Mouse (Mus musculus) left cerebral cortex, postnatal 36 days (tissue): ENCODE results near the gene Sf3b3. TPM values are rescaled to one million over a fixed set of nuclear protein-coding genes. Genes with fewer than 3 reads are reported as not detected.
"Not testable (repeated sequence)": the region's sequence is repeated elsewhere in the genome, so short reads cannot be mapped to it uniquely, and the experiment has no call there.

ENCODE experiments used
- DNase-seq, 2 experiments: peaks; one replicate each; pipeline ENCODE4 v3.0.0; 2021 to 2022; ENCODE audit warnings: low spot score in 2 of 2, mixed read lengths in 1 of 2
- intact Hi-C: fragments of 180-260 bp; cut with DNase I; formaldehyde crosslinking; loops from one replicate; pipeline ENCODE4 v1.15.1; 2025
- total RNA-seq, 2 experiments: library from RNA; stranded (reverse); gene quantifications; 2 replicates each; pipeline ENCODE4 v1.2.3; 2021

The Sf3b3 gene
- total RNA-seq, 2 experiments from 2014 or later = 57.9 to 65.3 TPM

- intact Hi-C loops = not testable (repeated sequence)
Observed at GRCm38 (mm10) chr8:110786501-110786900, 60.1 kb downstream of the Sf3b3 start.

GRCm38 (mm10) chr8:110785366-110785765 lies 61.2 kb downstream of the Sf3b3 start:
- intact Hi-C loops = no loop called here
- DNase-seq = no peak

More at GRCm38 (mm10) chr8:110786501-110786900, 60.1 kb downstream of the Sf3b3 start:
- not testable (repeated sequence) for DNase-seq

- no peak for DNase-seq
- intact Hi-C loops = no loop called here
Observed at GRCm38 (mm10) chr8:110779924-110780718, 66.5 kb downstream of the Sf3b3 start.

GRCm38 (mm10) chr8:110776335-110776734 lies 70.3 kb downstream of the Sf3b3 start:
- intact Hi-C loops = no loop called here
- DNase-seq = no peak

- intact Hi-C loops = no loop called here
- DNase-seq = no peak
Observed at GRCm38 (mm10) chr8:110775721-110776120, 70.9 kb downstream of the Sf3b3 start.

GRCm38 (mm10) chr8:110775316-110775715 lies 71.3 kb downstream of the Sf3b3 start:
- intact Hi-C loops = no loop called here
- no peak for DNase-seq

GRCm38 (mm10) chr8:110774725-110775124 lies 71.9 kb downstream of the Sf3b3 start:
- DNase-seq = no peak
- intact Hi-C loops = no loop called here

GRCm38 (mm10) chr8:110774047-110774446 lies 72.5 kb downstream of the Sf3b3 start:
- intact Hi-C loops = no loop called here
- no peak for DNase-seq

- intact Hi-C loops = no loop called here
Observed at GRCm38 (mm10) chr8:110772452-110772851, 74.1 kb downstream of the Sf3b3 start.

GRCm38 (mm10) chr8:110767261-110767660 lies 79.3 kb downstream of the Sf3b3 start:
- DNase-seq = no peak
- intact Hi-C loops = no loop called here

More at GRCm38 (mm10) chr8:110772452-110772851, 74.1 kb downstream of the Sf3b3 start:
- DNase-seq = peak; percentile 28 to 53

GRCm38 (mm10) chr8:110764671-110765070 lies 81.9 kb downstream of the Sf3b3 start:
- no peak for DNase-seq
- intact Hi-C loops = no loop called here

- intact Hi-C loops = no loop called here
- DNase-seq = no peak
Observed at GRCm38 (mm10) chr8:110761988-110762387, 84.6 kb downstream of the Sf3b3 start.

- no peak for DNase-seq
- intact Hi-C loops = no loop called here
Observed at GRCm38 (mm10) chr8:110761185-110761584, 85.4 kb downstream of the Sf3b3 start.

- intact Hi-C loops = no loop called here
- no peak for DNase-seq
Observed at GRCm38 (mm10) chr8:110760280-110760940, 86.2 kb downstream of the Sf3b3 start.

Other genes starting within 250 kb of the Sf3b3 start
- 10 to 100 TPM; 23.6 to 24.1 TPM for gene Vac14, start 228.2 kb downstream of the Sf3b3 start, total RNA-seq
- 100 to 1,000 TPM; 196 to 205 TPM for gene Mtss1l, start 125.3 kb downstream of the Sf3b3 start, total RNA-seq
- gene Il34, start 40.9 kb downstream of the Sf3b3 start, total RNA-seq = 100 to 1,000 TPM; 103 to 107 TPM
- gene Cog4, start 187 bp downstream of the Sf3b3 start, total RNA-seq = 10 to 100 TPM; 51.7 to 61.4 TPM
- gene Fuk, start 55.7 kb upstream of the Sf3b3 start, total RNA-seq = 10 to 100 TPM; 17.2 to 21.7 TPM
- gene St3gal2, start 73.1 kb upstream of the Sf3b3 start, total RNA-seq = 10 to 100 TPM; 93.3 to 94.1 TPM
- gene Ddx19a, start 151.0 kb upstream of the Sf3b3 start, total RNA-seq = 10 to 100 TPM; 26.6 to 30.7 TPM
- gene Ddx19b, start 185.0 kb upstream of the Sf3b3 start, total RNA-seq = 10 to 100 TPM; 23.3 to 24.1 TPM
- 100 to 1,000 TPM in 1 of 2 experiments, 10 to 100 TPM in 1; 98.9 to 106 TPM for gene Aars, start 186.4 kb upstream of the Sf3b3 start, total RNA-seq
- gene Exosc6, start 209.6 kb upstream of the Sf3b3 start, total RNA-seq = not detected
- 1 to 10 TPM; 3.2 to 3.5 TPM for gene Clec18a, start 245.6 kb upstream of the Sf3b3 start, total RNA-seq
- gene Pdpr, start 247.8 kb upstream of the Sf3b3 start, total RNA-seq = 10 to 100 TPM; 28.1 to 29.5 TPM